Mouse (Mus musculus): ENCODE data around the gene Usp8.

DNA sequence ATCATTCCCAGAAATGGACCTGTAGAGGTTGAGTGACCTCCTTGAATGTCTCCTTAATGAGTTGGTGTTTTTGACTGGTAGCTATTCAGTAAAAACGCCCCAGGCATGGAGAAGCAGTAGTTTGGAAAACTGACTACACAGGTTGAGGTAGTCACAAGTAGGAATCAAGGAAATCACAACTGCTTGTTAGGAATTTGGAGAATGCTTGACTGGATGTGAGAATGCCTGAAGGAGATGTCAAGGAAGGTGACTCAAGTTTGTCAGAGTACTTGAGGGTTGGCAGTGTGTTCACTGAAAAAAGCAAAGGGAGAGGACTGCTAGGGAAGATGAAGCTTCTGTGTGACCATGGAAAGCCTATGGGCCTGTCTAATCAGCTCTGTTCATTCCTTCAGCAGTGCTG, 29.8 kb upstream of the Usp8 start:
- no peak for TF ChIP-seq CTCF (IDR thresholded peaks at IDR 0.05; ENCODE audit: control insufficient read depth, insufficient read depth, insufficient replicate concordance, low read depth, low read length)
- no peak for TF ChIP-seq POLR2A (IDR thresholded peaks at IDR 0.05; ENCODE audit: control insufficient read depth, low read depth, low read length)
